Mouse (Mus musculus) erythroblast, embryonic 14.5 days (primary cell): ENCODE measurements around the gene Gm4881.

ENCODE experiments used
- GATA1 ChIP-seq: IDR thresholded peaks from 2 replicates; pipeline ENCODE4 v1.6.1; 2012; ENCODE audit warnings: low read length, inconsistent platforms, mixed read lengths
- TAL1 ChIP-seq: IDR thresholded peaks from 3 replicates; pipeline ENCODE4 v1.6.1; 2012; ENCODE audit warnings: low read length, inconsistent platforms, mixed read lengths

GRCm38 (mm10) chr7:24877588-24877987 is 66.7 kb downstream of the Gm4881 start:
- TF ChIP-seq GATA1 (no peak), TAL1 (no peak)
